Mouse (Mus musculus): ENCODE measurements at regions not wholly inside any gene's neighbourhood (a gene's known extent, or its start where the extent isn't known, plus 50 kb on each side); places are given as distances from the start of the nearest gene placed in this dataset.

GRCm38 (mm10) chr13:50958051-50958883 lies 142.4 kb upstream of the Spin1 start:
- TF ChIP-seq CTCF (IDR thresholded peaks at IDR 0.05; ENCODE audit: low read depth, low read length): no peak
- no peak for TF ChIP-seq POLR2A (IDR thresholded peaks at IDR 0.05; ENCODE audit: extremely low read depth, insufficient read depth, low read length)

All from liver, adult 2 months (tissue).